Comparison of ENCODE assay signal across 25 mouse cellular contexts in the genomic region with DNA sequence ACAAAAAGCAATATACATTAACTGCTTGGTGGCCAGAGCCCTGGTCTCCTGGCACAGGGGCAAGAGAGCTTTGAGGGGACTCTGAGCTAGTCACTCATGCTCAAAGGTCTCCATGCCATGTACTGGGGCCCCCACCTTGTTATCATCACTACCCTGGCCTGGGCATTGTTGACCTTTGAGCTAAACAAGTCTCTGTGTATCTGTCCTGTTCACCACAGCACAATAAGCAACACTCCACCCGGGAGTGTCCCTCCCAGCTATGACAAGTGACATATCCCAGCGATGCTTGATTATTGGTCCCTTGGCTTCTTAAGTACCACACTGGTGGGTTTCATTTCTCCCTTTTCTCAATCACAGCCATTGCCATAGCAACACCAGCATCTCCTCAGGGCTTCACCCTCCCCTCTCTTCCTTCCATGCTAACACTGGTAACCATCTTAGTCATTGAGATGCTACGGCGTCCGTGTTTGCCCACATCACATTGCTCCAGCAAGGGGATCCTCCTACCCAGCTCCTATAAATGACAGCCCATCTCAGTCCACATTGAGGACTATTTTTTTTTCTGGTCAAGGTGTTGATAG. TPM values are rescaled to one million over a fixed set of nuclear protein-coding genes. Genes with fewer than 3 reads are reported as not detected.
DNase-seq lines count a peak whose midpoint lies in the region; ATAC-seq and TF ChIP-seq lines count a peak whose summit lies in the region.
"Had no signal": no experiment of that assay in that cellular context is flagged by ENCODE, and none has a peak within 500 bp of the region (broad histone marks: within the 10 kb centered on the region; RNA-seq: fewer than 3 reads in every experiment).

No protein-coding gene starts in this region.

- WGBS in hindbrain, embryonic 15.5 days, result 57% methylated on average over 5 of the region's 5 CpGs
- WGBS in hindbrain, embryonic 14.5 days, result 79% methylated on average over 5 of the region's 5 CpGs
- WGBS in midbrain, embryonic 14.5 days, result 78% methylated on average over 5 of the region's 5 CpGs
- 91% methylated on average over 5 of the region's 5 CpGs for WGBS in midbrain, embryonic 10.5 days
- 55% methylated on average over 5 of the region's 5 CpGs for WGBS in midbrain, postnatal 0 days

- no peak overlapping the region for H3K4me3 ChIP-seq in hindbrain, embryonic 15.5 days
- no peak overlapping the region for H3K4me3 ChIP-seq in hindbrain, embryonic 14.5 days (replicated peaks; ENCODE audit: low read length)
- H3K4me3 ChIP-seq in midbrain, embryonic 14.5 days (replicated peaks; ENCODE audit: low read depth, low read length), result no peak overlapping the region
- no peak overlapping the region for H3K4me3 ChIP-seq in midbrain, embryonic 10.5 days
- H3K4me3 ChIP-seq in midbrain, postnatal 0 days (ENCODE audit: low read depth, low read length), result no peak overlapping the region
- H3K4me3 ChIP-seq: heart, adult 2 months; heart, embryonic 12.5 days; liver, embryonic 12.5 days had no signal

- no peaks in the 10 kb centered on the region for H3K27me3 ChIP-seq in hindbrain, embryonic 15.5 days
- H3K27me3 ChIP-seq in hindbrain, embryonic 14.5 days (ENCODE audit: control insufficient read depth, insufficient read depth, low read length), result no peaks in the 10 kb centered on the region
- H3K27me3 ChIP-seq in midbrain, embryonic 14.5 days (ENCODE audit: control insufficient read depth, insufficient read depth, low read length), result no peaks in the 10 kb centered on the region
- H3K27me3 ChIP-seq in midbrain, embryonic 10.5 days (ENCODE audit: low read depth, poor library complexity, severe bottlenecking), result no peaks in the 10 kb centered on the region
- H3K27me3 ChIP-seq in midbrain, postnatal 0 days (ENCODE audit: insufficient read depth, low read length), result no peaks in the 10 kb centered on the region
- H3K27me3 ChIP-seq: liver, embryonic 12.5 days had no signal

- peak; percentile 57 for ATAC-seq in hindbrain, embryonic 15.5 days (ENCODE audit: low FRiP score, low read depth)
- ATAC-seq in hindbrain, embryonic 14.5 days (ENCODE audit: low FRiP score), result no peak
- no peak for ATAC-seq in midbrain, embryonic 14.5 days (ENCODE audit: low FRiP score, low TSS enrichment)
- ATAC-seq in midbrain, postnatal 0 days (ENCODE audit: low FRiP score), result peak; percentile 75
- ATAC-seq: liver, embryonic 12.5 days; liver, postnatal 0 days had no signal

- H3K4me1 ChIP-seq in hindbrain, embryonic 15.5 days (replicated peaks), result peaks cover 9% of the 10 kb centered on the region
- peaks cover 4% of the 10 kb centered on the region; the same call in 1 of the 2 replicates for H3K4me1 ChIP-seq in hindbrain, embryonic 14.5 days (replicated peaks; ENCODE audit: control insufficient read depth, insufficient read depth, low read length)
- H3K4me1 ChIP-seq in midbrain, embryonic 14.5 days (ENCODE audit: control insufficient read depth, insufficient read depth, low read length), result no peaks in the 10 kb centered on the region
- peaks cover 13% of the 10 kb centered on the region; the same call in 1 of the 2 replicates for H3K4me1 ChIP-seq in midbrain, embryonic 10.5 days
- no peaks in the 10 kb centered on the region; the same call in 1 of the 2 replicates for H3K4me1 ChIP-seq in midbrain, postnatal 0 days (ENCODE audit: insufficient read depth, low read length)
- H3K4me1 ChIP-seq: heart, embryonic 12.5 days; liver, embryonic 12.5 days had no signal

- TF ChIP-seq POLR2A in brain, embryonic 14.5 days (IDR thresholded peaks at IDR 0.05; ENCODE audit: borderline replicate concordance, extremely low read depth, insufficient read depth, insufficient read length, poor library complexity, severe bottlenecking), result no peak

- H3K27ac ChIP-seq in hindbrain, embryonic 15.5 days (replicated peaks), result 0 out of 2 replicates have a peak overlapping the region, but pooled peaks have one; percentile 30
- no peak overlapping the region for H3K27ac ChIP-seq in hindbrain, embryonic 14.5 days
- H3K27ac ChIP-seq in midbrain, embryonic 14.5 days (replicated peaks; ENCODE audit: low read depth, low read length), result no peak overlapping the region
- no peak overlapping the region for H3K27ac ChIP-seq in midbrain, embryonic 10.5 days (replicated peaks)
- H3K27ac ChIP-seq in midbrain, postnatal 0 days (ENCODE audit: low read depth, low read length), result peak overlapping the region; percentile 27
- H3K27ac ChIP-seq: heart, adult 2 months; liver, embryonic 12.5 days; stomach, postnatal 0 days had no signal

- no peak for TF ChIP-seq CTCF in brain, embryonic 14.5 days (IDR thresholded peaks at IDR 0.05; ENCODE audit: borderline replicate concordance, extremely low read depth, insufficient read depth, insufficient read length)
- TF ChIP-seq CTCF in midbrain, postnatal 0 days (IDR thresholded peaks at IDR 0.05), result no peak

- H3K9ac ChIP-seq in hindbrain, embryonic 15.5 days, result no peak overlapping the region
- H3K9ac ChIP-seq in hindbrain, embryonic 14.5 days, result no peak overlapping the region
- H3K9ac ChIP-seq in midbrain, embryonic 14.5 days (replicated peaks; ENCODE audit: low read length), result no peak overlapping the region
- H3K9ac ChIP-seq in midbrain, postnatal 0 days (replicated peaks; ENCODE audit: low read length, poor library complexity, severe bottlenecking), result no peak overlapping the region
- H3K9ac ChIP-seq: heart, embryonic 12.5 days; liver, embryonic 12.5 days; liver, postnatal 0 days had no signal

- no peaks in the 10 kb centered on the region for H3K9me3 ChIP-seq in hindbrain, embryonic 15.5 days
- H3K9me3 ChIP-seq in hindbrain, embryonic 14.5 days (ENCODE audit: control insufficient read depth, low read length), result no peaks in the 10 kb centered on the region
- H3K9me3 ChIP-seq in midbrain, embryonic 14.5 days (ENCODE audit: control insufficient read depth, low read length), result no peaks in the 10 kb centered on the region
- no peaks in the 10 kb centered on the region for H3K9me3 ChIP-seq in midbrain, embryonic 10.5 days (replicated peaks)
- no peaks in the 10 kb centered on the region for H3K9me3 ChIP-seq in midbrain, postnatal 0 days (ENCODE audit: low read length)
- H3K9me3 ChIP-seq: heart, embryonic 12.5 days; liver, embryonic 12.5 days had no signal

- no peaks in the 10 kb centered on the region for H3K36me3 ChIP-seq in hindbrain, embryonic 15.5 days
- H3K36me3 ChIP-seq in hindbrain, embryonic 14.5 days (replicated peaks; ENCODE audit: control insufficient read depth, insufficient read depth), result no peaks in the 10 kb centered on the region
- no peaks in the 10 kb centered on the region for H3K36me3 ChIP-seq in midbrain, embryonic 14.5 days (ENCODE audit: control insufficient read depth, insufficient read depth, low read length)
- H3K36me3 ChIP-seq in midbrain, embryonic 10.5 days, result no peaks in the 10 kb centered on the region
- H3K36me3 ChIP-seq in midbrain, postnatal 0 days (ENCODE audit: insufficient read depth, low read length), result no peaks in the 10 kb centered on the region
- H3K36me3 ChIP-seq: G1E; heart, embryonic 12.5 days; liver, embryonic 12.5 days had no signal

- DNase-seq in hindbrain, embryonic 14.5 days (ENCODE audit: low spot score), result no peak
- peak; percentile 38 for DNase-seq in midbrain, embryonic 14.5 days
- no peak for DNase-seq in midbrain, embryonic 10.5 days (ENCODE audit: low spot score)
- peak; percentile 60 for DNase-seq in brain, embryonic 14.5 days (ENCODE audit: low read depth)
- peak; percentile 70 for DNase-seq in midbrain, postnatal 0 days (ENCODE audit: low spot score)
- DNase-seq in layer of hippocampus, adult 11-12 months (ENCODE audit: low spot score), result no peak
- DNase-seq: adrenal gland, adult 8-10 months; cerebellum, adult 8-10 months; cerebellum, postnatal 36 days; heart, adult 2 months; heart, postnatal 4 days; kidney, adult 18-20 months; kidney, postnatal 4 days; layer of hippocampus, postnatal 36 days; left cerebral cortex, postnatal 4 days; liver, postnatal 0 days; lung, postnatal 36 days; right cerebral cortex, postnatal 4 days; thymus, adult 18-20 months; thymus, postnatal 25 days had no signal

- no peak overlapping the region for H3K4me2 ChIP-seq in hindbrain, embryonic 15.5 days
- H3K4me2 ChIP-seq in hindbrain, embryonic 14.5 days (replicated peaks), result no peak overlapping the region
- H3K4me2 ChIP-seq in midbrain, embryonic 14.5 days (ENCODE audit: low read length), result no peak overlapping the region
- H3K4me2 ChIP-seq in midbrain, postnatal 0 days (ENCODE audit: low read depth, low read length, poor library complexity, severe bottlenecking), result no peak overlapping the region
- H3K4me2 ChIP-seq: heart, embryonic 12.5 days; liver, embryonic 12.5 days had no signal

RNA-seq across cellular contexts. Expression of a gene that starts 20.3 kb away (rescaled TPM):
- 28.1 and 34.2 TPM in 2 replicates for polyA plus RNA-seq in hindbrain, embryonic 15.5 days (2015; fragmentation: Nextera tagmentation; extraction: Ambion mirVana)
- polyA plus RNA-seq in hindbrain, embryonic 14.5 days (2014; fragmentation: Nextera tagmentation; extraction: Ambion mirVana), result 31.1 and 32.6 TPM in 2 replicates
- 34.6 and 36.5 TPM in 2 replicates for polyA plus RNA-seq in midbrain, embryonic 14.5 days (2014; fragmentation: Nextera tagmentation; extraction: Ambion mirVana)
- 12.1 and 21.1 TPM in 2 replicates for polyA plus RNA-seq in midbrain, embryonic 10.5 days (2016; fragmentation: Nextera tagmentation; extraction: Ambion mirVana)
- polyA plus RNA-seq in brain, embryonic 14.5 days (2012; rRNA removed), result 60.9 and 112 TPM in 2 replicates
- 27.3 and 40.2 TPM in 2 replicates for total RNA-seq in midbrain, postnatal 0 days (2014; rRNA removed)
- polyA plus RNA-seq in midbrain, postnatal 0 days (2015; fragmentation: Nextera tagmentation; extraction: Ambion mirVana), result 32.2 and 36.4 TPM in 2 replicates
- polyA plus RNA-seq: G1E had no signal

Comparison
In these comparisons a context has a peak if more than half of its experiments do, and no peak if none do; other contexts are left out.
1. ATAC-seq: peak in hindbrain, embryonic 15.5 days (single experiment) and midbrain, postnatal 0 days (single experiment); none in hindbrain, embryonic 14.5 days (single experiment) and midbrain, embryonic 14.5 days (single experiment).
2. H3K27ac ChIP-seq: peak in hindbrain, embryonic 15.5 days (single experiment) and midbrain, postnatal 0 days (single experiment); none in hindbrain, embryonic 14.5 days (single experiment), midbrain, embryonic 14.5 days (single experiment) and midbrain, embryonic 10.5 days (single experiment).
3. DNase-seq: peak in midbrain, embryonic 14.5 days (single experiment), brain, embryonic 14.5 days (single experiment) and midbrain, postnatal 0 days (single experiment); none in hindbrain, embryonic 14.5 days (single experiment), midbrain, embryonic 10.5 days (single experiment) and layer of hippocampus, adult 11-12 months (single experiment).